Mouse (Mus musculus) hindbrain, embryonic 16.5 days (tissue): ENCODE measurements around the gene Acin1. TPM values are rescaled to one million over a fixed set of nuclear protein-coding genes. Genes with fewer than 3 reads are reported as not detected.
"Not testable (repeated sequence)": the region's sequence is repeated elsewhere in the genome, so short reads cannot be mapped to it uniquely, and the experiment has no call there.

Experiments
- ATAC-seq: fragments of 200-750 bp; cut with Nextera tagmentation; 2 replicates; pipeline ENCODE4 v1.8.0; 2017; ENCODE audit warnings: moderate TSS enrichment, moderate library complexity
- H3K27ac ChIP-seq: fragments of 300-500 bp; sonication (generic); 2 replicates; pipeline ENCODE4 v1.5.1; 2014; ENCODE audit warnings: low read depth, mild to moderate bottlenecking, control low read depth, low read length, moderate library complexity
- H3K27me3 ChIP-seq: fragments of 300-500 bp; sonication (generic); replicated peaks from 2 replicates; pipeline ENCODE4 v1.6.1; 2014; ENCODE audit warnings: low read length; ENCODE audit not compliant: control insufficient read depth, insufficient read depth
- H3K36me3 ChIP-seq: fragments of 300-500 bp; sonication (generic); 2 replicates; pipeline ENCODE4 v1.6.1; 2014; ENCODE audit warnings: mild to moderate bottlenecking, low read length, moderate library complexity, mixed read lengths; ENCODE audit not compliant: control insufficient read depth, insufficient read depth
- H3K4me1 ChIP-seq: fragments of 300-500 bp; sonication (generic); 2 replicates; pipeline ENCODE4 v1.6.1; 2014; ENCODE audit warnings: low read depth, low read length; ENCODE audit not compliant: control insufficient read depth, insufficient read depth
- H3K4me2 ChIP-seq: fragments of 300-500 bp; sonication (generic); 2 replicates; pipeline ENCODE4 v1.6.1; 2014; ENCODE audit warnings: mild to moderate bottlenecking, low read length, control low read depth, moderate library complexity
- H3K4me3 ChIP-seq: fragments of 300-500 bp; sonication (generic); 2 replicates; pipeline ENCODE4 v1.5.1; 2014; ENCODE audit warnings: mild to moderate bottlenecking, low read length, control low read depth, moderate library complexity
- H3K9ac ChIP-seq: fragments of 300-500 bp; sonication (generic); 2 replicates; pipeline ENCODE4 v1.6.1; 2014; ENCODE audit warnings: low read depth, mild to moderate bottlenecking, control low read depth, low read length, moderate library complexity
- H3K9me3 ChIP-seq: fragments of 300-500 bp; sonication (generic); 2 replicates; pipeline ENCODE4 v1.6.1; 2014; ENCODE audit warnings: mild to moderate bottlenecking, low read length, moderate library complexity; ENCODE audit not compliant: control insufficient read depth
- WGBS: fragments of 180-500 bp; shearing (Covaris S2); extraction: QIAGEN DNeasy Blood & Tissue Kit; methylation state at CpG from one replicate; pipeline ENCODE4 v1.1.7; 2014; 5-methylcytosine and 5-hydroxymethylcytosine counted together
- polyA plus RNA-seq: library from polyadenylated mRNA; unstranded; fragments of >200 nt; fragmentation: Nextera tagmentation; extraction: Ambion mirVana; gene quantifications from 2 replicates; pipeline ENCODE4 v1.2.1, GENCODE M21; 2015

The Acin1 gene
- polyA plus RNA-seq, 1 experiment from 2014 or later, result 89.5 TPM

GRCm38 (mm10) chr14:54629797-54630196 lies 56.9 kb downstream of the Acin1 start:
- Histone ChIP-seq H3K9ac (no peak overlapping the region), H3K27me3 (no peaks in the 10 kb centered on the region), H3K4me3 (no peak overlapping the region), H3K9me3 (no peaks in the 10 kb centered on the region), H3K36me3 (peaks cover 11% of the 10 kb centered on the region), H3K4me2 (no peak overlapping the region), H3K27ac (no peak overlapping the region), H3K4me1 (no peaks in the 10 kb centered on the region)
- no peak for ATAC-seq
- 92% methylated on average over 2 of the region's 2 CpGs for WGBS

GRCm38 (mm10) chr14:54628103-54628502 lies 58.6 kb downstream of the Acin1 start:
- no peaks in the 10 kb centered on the region for H3K27me3 ChIP-seq
- no peak overlapping the region for H3K4me3 ChIP-seq
- H3K4me2 ChIP-seq, result no peak overlapping the region
- H3K36me3 ChIP-seq, result peaks cover 10% of the 10 kb centered on the region
- no peak overlapping the region for H3K27ac ChIP-seq
- 75% methylated on average over 5 of the region's 5 CpGs for WGBS
- no peak overlapping the region for H3K9ac ChIP-seq
- ATAC-seq, result no peak
- no peaks in the 10 kb centered on the region for H3K9me3 ChIP-seq
- H3K4me1 ChIP-seq, result no peaks in the 10 kb centered on the region

- no peak overlapping the region for H3K9ac ChIP-seq
Measured at GRCm38 (mm10) chr14:54624976-54625375, 61.8 kb downstream of the Acin1 start.

GRCm38 (mm10) chr14:54623334-54623733 lies 63.4 kb downstream of the Acin1 start:
- H3K36me3 ChIP-seq, result no peaks in the 10 kb centered on the region
- WGBS, result 89% methylated on average over 6 of the region's 6 CpGs
- no peak overlapping the region for H3K4me3 ChIP-seq
- H3K4me1 ChIP-seq, result no peaks in the 10 kb centered on the region
- no peaks in the 10 kb centered on the region for H3K9me3 ChIP-seq
- no peak overlapping the region for H3K9ac ChIP-seq
- no peak for ATAC-seq
- no peak overlapping the region for H3K27ac ChIP-seq
- no peaks in the 10 kb centered on the region for H3K27me3 ChIP-seq
- H3K4me2 ChIP-seq, result no peak overlapping the region

More at GRCm38 (mm10) chr14:54624976-54625375, 61.8 kb downstream of the Acin1 start:
- Histone ChIP-seq H3K4me3 (no peak overlapping the region), H3K36me3 (no peaks in the 10 kb centered on the region), H3K27ac (no peak overlapping the region), H3K4me1 (no peaks in the 10 kb centered on the region), H3K9me3 (no peaks in the 10 kb centered on the region), H3K27me3 (no peaks in the 10 kb centered on the region), H3K4me2 (no peak overlapping the region)
- ATAC-seq, result peak; percentile 19; the same call in 1 of the 2 replicates
- 68% methylated on average over 10 of the region's 10 CpGs for WGBS

GRCm38 (mm10) chr14:54621133-54621532 lies 65.6 kb downstream of the Acin1 start, which contains the start of gene Psmb11:
Gene Psmb11, plus strand, starts transcription at chr14:54621433.
- 90% methylated on average over 1 of the region's 1 CpGs for WGBS
- H3K27ac ChIP-seq, result no peak within 1 kb of the TSS
- no peak within 1 kb of the TSS for H3K9ac ChIP-seq
- ATAC-seq, result no peak
- no peak within 1 kb of the TSS for H3K4me3 ChIP-seq
- H3K4me2 ChIP-seq, result no peak within 1 kb of the TSS
- no peaks in the 10 kb centered on the region for H3K36me3 ChIP-seq
- H3K4me1 ChIP-seq, result peaks cover 9% of the 10 kb centered on the region
- H3K27me3 ChIP-seq, result no peaks in the 10 kb centered on the region
- H3K9me3 ChIP-seq, result no peaks in the 10 kb centered on the region

- Histone ChIP-seq H3K9me3 (no peaks in the 10 kb centered on the region), H3K36me3 (peaks cover 11% of the 10 kb centered on the region), H3K4me2 (peak within 1 kb of the TSS; percentile 77), H3K4me3 (peak within 1 kb of the TSS; percentile 56), H3K4me1 (peaks cover 11% of the 10 kb centered on the region), H3K27ac (peak within 1 kb of the TSS; percentile 73), H3K9ac (peak within 1 kb of the TSS; percentile 70), H3K27me3 (no peaks in the 10 kb centered on the region)
- WGBS, result 0% methylated on average over 22 of the region's 25 CpGs
- peak; percentile 90 for ATAC-seq
Measured at GRCm38 (mm10) chr14:54617897-54618365, 68.8 kb downstream of the Acin1 start, which contains the start of gene Psmb5. Gene Psmb5, minus strand, starts transcription at chr14:54618022.

GRCm38 (mm10) chr14:54617152-54617896 lies 69.4 kb downstream of the Acin1 start:
- Histone ChIP-seq H3K9ac (peak overlapping the region; percentile 70), H3K4me1 (peaks cover 11% of the 10 kb centered on the region), H3K27ac (peak overlapping the region; percentile 73), H3K4me2 (peak overlapping the region; percentile 77), H3K4me3 (peak overlapping the region; percentile 56), H3K9me3 (no peaks in the 10 kb centered on the region), H3K27me3 (no peaks in the 10 kb centered on the region), H3K36me3 (peaks cover 12% of the 10 kb centered on the region)
- WGBS, result 2% methylated on average over 38 of the region's 38 CpGs
- ATAC-seq, result peak; percentile 68

GRCm38 (mm10) chr14:54616226-54616825 lies 70.4 kb downstream of the Acin1 start:
- no peak overlapping the region for H3K27ac ChIP-seq
- H3K9ac ChIP-seq, result no peak overlapping the region
- H3K4me2 ChIP-seq, result peak overlapping the region; percentile 77
- no peak for ATAC-seq
- WGBS, result 92% methylated on average over 16 of the region's 16 CpGs
- peaks cover 12% of the 10 kb centered on the region for H3K36me3 ChIP-seq
- H3K9me3 ChIP-seq, result no peaks in the 10 kb centered on the region
- H3K4me3 ChIP-seq, result no peak overlapping the region
- no peaks in the 10 kb centered on the region for H3K27me3 ChIP-seq
- peaks cover 11% of the 10 kb centered on the region for H3K4me1 ChIP-seq

- Histone ChIP-seq H3K4me1 (peaks cover 11% of the 10 kb centered on the region), H3K36me3 (peaks cover 12% of the 10 kb centered on the region)
- H3K9me3 ChIP-seq, ATAC-seq, H3K27me3 ChIP-seq, H3K27ac ChIP-seq, H3K9ac ChIP-seq, H3K4me2 ChIP-seq, H3K4me3 ChIP-seq: not testable (repeated sequence)
- 93% methylated on average over 15 of the region's 16 CpGs for WGBS
Measured at GRCm38 (mm10) chr14:54614130-54614529, 72.6 kb downstream of the Acin1 start.
